In the genomic region with DNA sequence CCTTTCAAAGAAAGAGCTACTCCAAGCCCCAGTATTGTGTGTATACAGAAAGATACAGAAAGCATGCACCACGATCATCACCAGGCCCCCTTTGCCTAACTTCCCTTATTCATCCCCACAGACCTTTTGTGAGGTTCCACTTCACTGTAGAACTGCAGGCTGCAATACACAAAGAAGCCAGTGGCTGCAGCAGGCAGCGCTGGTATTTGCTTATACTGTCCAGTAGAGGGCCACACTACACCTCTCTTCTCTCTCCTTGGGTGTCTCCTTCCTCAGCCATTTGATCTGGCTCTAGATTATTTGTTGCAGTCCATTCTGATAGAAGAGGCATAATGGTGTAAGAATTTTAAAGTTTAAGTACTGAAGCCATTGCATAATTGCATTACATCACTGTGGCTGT, we compare ENCODE assay signal across 8 mouse cellular contexts. TPM values are rescaled to one million over a fixed set of nuclear protein-coding genes. Genes with fewer than 3 reads are reported as not detected.
DNase-seq lines count a peak whose midpoint lies in the region; ATAC-seq and TF ChIP-seq lines count a peak whose summit lies in the region.

No protein-coding gene starts in this region.

- ATAC-seq in embryonic facial prominence, embryonic 15.5 days (ENCODE audit: insufficient number of reproducible peaks, low FRiP score, low TSS enrichment, low read depth), result 0 out of 2 replicates have a peak, but pooled peaks have one; percentile 45
- ATAC-seq in hindbrain, embryonic 14.5 days (ENCODE audit: low FRiP score), result peak; percentile 66; the same call in 1 of the 2 replicates

- no peak overlapping the region for H3K27ac ChIP-seq in ES-Bruce4 (ENCODE audit: insufficient read depth, low read length)
- no peak overlapping the region for H3K27ac ChIP-seq in embryonic facial prominence, embryonic 15.5 days (replicated peaks)
- H3K27ac ChIP-seq in hindbrain, embryonic 14.5 days, result peak overlapping the region; percentile 68

- no peaks in the 10 kb centered on the region for H3K9me3 ChIP-seq in ES-Bruce4 (replicated peaks; ENCODE audit: control insufficient read depth, insufficient read depth, low read length, poor library complexity, severe bottlenecking)
- no peaks in the 10 kb centered on the region for H3K9me3 ChIP-seq in embryonic facial prominence, embryonic 15.5 days (replicated peaks)
- no peaks in the 10 kb centered on the region for H3K9me3 ChIP-seq in hindbrain, embryonic 14.5 days (ENCODE audit: control insufficient read depth, low read length)

- no peaks in the 10 kb centered on the region; the same call in 1 of the 2 replicates for H3K27me3 ChIP-seq in ES-Bruce4 (ENCODE audit: control insufficient read depth, insufficient read depth, low read length, poor library complexity, severe bottlenecking)
- H3K27me3 ChIP-seq in embryonic facial prominence, embryonic 15.5 days, result no peaks in the 10 kb centered on the region
- H3K27me3 ChIP-seq in hindbrain, embryonic 14.5 days (ENCODE audit: control insufficient read depth, insufficient read depth, low read length), result no peaks in the 10 kb centered on the region

- no peak for TF ChIP-seq EP300 in ES-Bruce4 (IDR thresholded peaks at IDR 0.05; ENCODE audit: insufficient read depth, low read depth, low read length)

- no peak overlapping the region for H3K4me2 ChIP-seq in embryonic facial prominence, embryonic 15.5 days (replicated peaks)
- H3K4me2 ChIP-seq in hindbrain, embryonic 14.5 days (replicated peaks), result 0 out of 2 replicates have a peak overlapping the region, but pooled peaks have one; percentile 8

- WGBS in embryonic facial prominence, embryonic 15.5 days, result 0% methylated on average over 2 of the region's 2 CpGs
- WGBS in hindbrain, embryonic 14.5 days, result 3% methylated on average over 2 of the region's 2 CpGs

- DNase-seq in adrenal gland, postnatal 14 days, result peak; percentile 73
- peak; percentile 79 for DNase-seq in hindbrain, embryonic 14.5 days (ENCODE audit: low spot score)
- DNase-seq in layer of hippocampus, postnatal 10 days (ENCODE audit: low spot score in 2 of 2), result peak; percentile 70 to 75
- DNase-seq in lung, postnatal 25 days (ENCODE audit: low spot score), result peak; percentile 65
- DNase-seq in retina, postnatal 7 days (ENCODE audit: low read depth, low spot score), result peak; percentile 53
- no peak for DNase-seq in ovary, postnatal 10 days (ENCODE audit: low spot score)

- peak; percentile 88 for TF ChIP-seq CTCF in ES-Bruce4 (IDR thresholded peaks at IDR 0.05; ENCODE audit: low read depth, low read length)

- no peak overlapping the region for H3K4me3 ChIP-seq in ES-Bruce4 (ENCODE audit: low read depth, low read length)
- H3K4me3 ChIP-seq in embryonic facial prominence, embryonic 15.5 days (replicated peaks), result no peak overlapping the region
- H3K4me3 ChIP-seq in hindbrain, embryonic 14.5 days (replicated peaks; ENCODE audit: low read length), result no peak overlapping the region

- TF ChIP-seq POLR2A in ES-Bruce4 (IDR thresholded peaks at IDR 0.05; ENCODE audit: insufficient read depth, low read length), result no peak

- H3K36me3 ChIP-seq in ES-Bruce4 (ENCODE audit: control insufficient read depth, insufficient read depth, low read length, poor library complexity, severe bottlenecking), result no peaks in the 10 kb centered on the region
- H3K36me3 ChIP-seq in embryonic facial prominence, embryonic 15.5 days, result no peaks in the 10 kb centered on the region
- H3K36me3 ChIP-seq in hindbrain, embryonic 14.5 days (replicated peaks; ENCODE audit: control insufficient read depth, insufficient read depth), result no peaks in the 10 kb centered on the region

- peaks cover 2% of the 10 kb centered on the region for H3K4me1 ChIP-seq in ES-Bruce4 (ENCODE audit: control insufficient read depth, insufficient read depth, low read length)
- peaks cover 14% of the 10 kb centered on the region for H3K4me1 ChIP-seq in embryonic facial prominence, embryonic 15.5 days
- peaks cover 36% of the 10 kb centered on the region for H3K4me1 ChIP-seq in hindbrain, embryonic 14.5 days (replicated peaks; ENCODE audit: control insufficient read depth, insufficient read depth, low read length)

- no peak overlapping the region for H3K9ac ChIP-seq in ES-Bruce4 (ENCODE audit: low read depth, poor library complexity, severe bottlenecking)
- H3K9ac ChIP-seq in embryonic facial prominence, embryonic 15.5 days, result no peak overlapping the region
- H3K9ac ChIP-seq in hindbrain, embryonic 14.5 days, result 0 out of 2 replicates have a peak overlapping the region, but pooled peaks have one; percentile 7

RNA-seq across cellular contexts. Expression of gene Ttc30a1, which starts 3.4 kb away (rescaled TPM):
- 2.6 and 3.3 TPM in 2 replicates for polyA plus RNA-seq in ES-Bruce4 (2011; ENCODE audit: insufficient read depth, insufficient read length, low read depth, missing spikeins)
- total RNA-seq in adrenal gland, postnatal 14 days (2021), result 2.3 and 3.8 TPM in 2 replicates
- 6.8 and 7.5 TPM in 2 replicates for polyA plus RNA-seq in embryonic facial prominence, embryonic 15.5 days (2015; fragmentation: Nextera tagmentation; extraction: Ambion mirVana)
- 8.7 and 9.2 TPM in 2 replicates for polyA plus RNA-seq in hindbrain, embryonic 14.5 days (2014; fragmentation: Nextera tagmentation; extraction: Ambion mirVana)
- 1 to 10 TPM; 3.4 to 4.0 TPM for total RNA-seq in layer of hippocampus, postnatal 10 days (2021)

RNA-seq across cellular contexts. Expression of gene Ttc30a2, which starts 7.2 kb away (rescaled TPM):
- polyA plus RNA-seq in ES-Bruce4 (2011; ENCODE audit: insufficient read depth, insufficient read length, low read depth, missing spikeins), result not detected in 2 replicates
- 0.34 and 0.44 TPM in 2 replicates for total RNA-seq in adrenal gland, postnatal 14 days (2021)
- 0.35 and 0.43 TPM in 2 replicates for polyA plus RNA-seq in embryonic facial prominence, embryonic 15.5 days (2015; fragmentation: Nextera tagmentation; extraction: Ambion mirVana)
- 1.3 and 1.5 TPM in 2 replicates for polyA plus RNA-seq in hindbrain, embryonic 14.5 days (2014; fragmentation: Nextera tagmentation; extraction: Ambion mirVana)
- under 1 TPM; 0.27 to 0.45 TPM for total RNA-seq in layer of hippocampus, postnatal 10 days (2021)

RNA-seq across cellular contexts. Expression of gene Ttc30b, which starts 46.7 kb away (rescaled TPM):
- polyA plus RNA-seq in ES-Bruce4 (2011; ENCODE audit: insufficient read depth, insufficient read length, low read depth, missing spikeins), result 0.87 and 1.2 TPM in 2 replicates
- total RNA-seq in adrenal gland, postnatal 14 days (2021), result 14.7 and 15.1 TPM in 2 replicates
- 16.5 and 21.7 TPM in 2 replicates for polyA plus RNA-seq in embryonic facial prominence, embryonic 15.5 days (2015; fragmentation: Nextera tagmentation; extraction: Ambion mirVana)
- polyA plus RNA-seq in hindbrain, embryonic 14.5 days (2014; fragmentation: Nextera tagmentation; extraction: Ambion mirVana), result 22.7 and 23.6 TPM in 2 replicates
- 10 to 100 TPM; 12.3 to 12.8 TPM for total RNA-seq in layer of hippocampus, postnatal 10 days (2021)
